Mouse (Mus musculus): ENCODE results near the gene Tbl3. TPM values are rescaled to one million over a fixed set of nuclear protein-coding genes. Genes with fewer than 3 reads are reported as not detected.

Gene Tbl3
- polyA plus RNA-seq, 1 experiment from 2014 or later: 59.9 TPM

DNA sequence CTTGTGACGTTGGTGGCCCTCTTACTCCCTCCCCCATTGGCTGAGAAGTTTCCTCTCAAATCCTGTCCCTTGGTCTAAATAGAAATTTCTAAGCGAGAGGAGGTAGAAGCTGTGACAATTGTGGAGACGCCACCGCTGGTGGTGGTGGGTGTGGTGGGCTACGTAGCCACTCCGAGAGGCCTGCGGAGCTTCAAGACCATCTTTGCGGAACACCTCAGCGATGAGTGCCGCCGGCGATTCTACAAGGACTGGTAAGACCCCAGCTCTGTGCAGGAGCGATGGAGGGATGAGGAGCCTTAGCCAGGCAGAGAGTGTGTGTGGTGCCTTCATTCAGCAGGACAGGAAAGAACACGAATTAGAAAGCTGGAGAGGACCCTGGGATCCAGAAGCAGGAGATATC, 23.3 kb upstream of the Tbl3 start:
- no peak overlapping the region for H3K27ac ChIP-seq (ENCODE audit: low read depth, low read length)
- no peak overlapping the region for H3K4me3 ChIP-seq (ENCODE audit: low read depth, low read length)
- H3K9me3 ChIP-seq (ENCODE audit: control insufficient read depth, low read length): no peaks in the 10 kb centered on the region
- H3K4me1 ChIP-seq (ENCODE audit: control insufficient read depth, insufficient read depth, low read length): 0 out of 2 replicates have a peak, but pooled peaks cover 1% of the 10 kb centered on the region
- H3K9ac ChIP-seq (replicated peaks; ENCODE audit: low read depth, low read length): no peak overlapping the region
- no peak for ATAC-seq (ENCODE audit: low read depth)
- no peaks in the 10 kb centered on the region for H3K27me3 ChIP-seq (ENCODE audit: control insufficient read depth, insufficient read depth, low read length)
- no peak overlapping the region for H3K4me2 ChIP-seq (ENCODE audit: low read depth, low read length)
- H3K36me3 ChIP-seq (ENCODE audit: control insufficient read depth, insufficient read depth, low read length): no peaks in the 10 kb centered on the region
- WGBS: 81% methylated on average over 14 of the region's 14 CpGs

DNA sequence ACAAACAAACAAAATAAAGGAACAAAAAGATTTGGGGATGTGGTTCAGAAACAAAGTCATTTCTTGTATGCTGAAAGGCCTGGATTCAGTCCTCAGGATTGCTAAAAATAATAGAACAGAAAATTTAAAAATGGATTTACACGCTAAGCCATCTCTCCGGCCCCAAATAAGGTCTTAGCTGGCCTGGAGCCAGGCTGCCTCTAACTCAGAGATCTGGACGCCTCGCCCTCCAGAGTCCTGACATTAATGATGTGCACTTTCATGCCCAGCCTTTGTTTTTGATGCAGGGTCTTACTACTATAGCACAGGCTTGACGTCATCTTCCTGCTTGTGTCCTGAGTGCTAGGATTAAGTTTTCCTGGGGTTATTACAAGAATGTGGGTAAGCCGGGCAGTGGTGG, 21.6 kb upstream of the Tbl3 start:
- H3K27ac ChIP-seq (ENCODE audit: low read depth, low read length): no peak overlapping the region
- 82% methylated on average over 6 of the region's 6 CpGs for WGBS
- H3K4me1 ChIP-seq (ENCODE audit: control insufficient read depth, insufficient read depth, low read length): no peaks in the 10 kb centered on the region
- H3K36me3 ChIP-seq (ENCODE audit: control insufficient read depth, insufficient read depth, low read length): no peaks in the 10 kb centered on the region
- no peak overlapping the region for H3K4me3 ChIP-seq (ENCODE audit: low read depth, low read length)
- H3K27me3 ChIP-seq (ENCODE audit: control insufficient read depth, insufficient read depth, low read length): no peaks in the 10 kb centered on the region
- H3K9ac ChIP-seq (replicated peaks; ENCODE audit: low read depth, low read length): no peak overlapping the region
- H3K4me2 ChIP-seq (ENCODE audit: low read depth, low read length): no peak overlapping the region
- no peak for ATAC-seq (ENCODE audit: low read depth)
- H3K9me3 ChIP-seq (ENCODE audit: control insufficient read depth, low read length): no peaks in the 10 kb centered on the region

DNA sequence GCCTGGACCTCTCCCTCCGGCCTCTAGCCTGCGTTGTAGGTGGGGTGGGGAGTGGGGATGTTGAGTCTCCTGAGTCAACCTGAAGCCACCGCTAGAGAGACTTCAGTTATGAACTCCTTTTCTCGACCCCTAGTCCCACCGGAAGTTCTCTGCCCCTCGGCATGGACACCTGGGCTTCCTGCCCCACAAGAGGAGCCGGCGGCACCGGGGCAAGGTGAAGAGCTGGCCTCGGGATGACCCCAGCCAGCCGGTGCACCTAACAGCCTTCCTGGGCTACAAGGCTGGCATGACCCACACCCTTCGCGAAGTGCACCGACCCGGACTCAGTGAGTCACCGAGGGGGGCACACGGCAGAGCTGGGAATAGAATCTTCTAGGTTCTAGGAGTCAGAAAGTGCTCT, 20.7 kb upstream of the Tbl3 start:
- Histone ChIP-seq H3K9me3 (ENCODE audit: control insufficient read depth, low read length) (no peaks in the 10 kb centered on the region), H3K27me3 (ENCODE audit: control insufficient read depth, insufficient read depth, low read length) (no peaks in the 10 kb centered on the region), H3K4me2 (ENCODE audit: low read depth, low read length) (no peak overlapping the region), H3K4me1 (ENCODE audit: control insufficient read depth, insufficient read depth, low read length) (peaks cover 5% of the 10 kb centered on the region), H3K36me3 (ENCODE audit: control insufficient read depth, insufficient read depth, low read length) (no peaks in the 10 kb centered on the region), H3K4me3 (ENCODE audit: low read depth, low read length) (no peak overlapping the region), H3K9ac (replicated peaks; ENCODE audit: low read depth, low read length) (no peak overlapping the region), H3K27ac (ENCODE audit: low read depth, low read length) (no peak overlapping the region)
- WGBS: 71% methylated on average over 17 of the region's 17 CpGs
- no peak for ATAC-seq (ENCODE audit: low read depth)

DNA sequence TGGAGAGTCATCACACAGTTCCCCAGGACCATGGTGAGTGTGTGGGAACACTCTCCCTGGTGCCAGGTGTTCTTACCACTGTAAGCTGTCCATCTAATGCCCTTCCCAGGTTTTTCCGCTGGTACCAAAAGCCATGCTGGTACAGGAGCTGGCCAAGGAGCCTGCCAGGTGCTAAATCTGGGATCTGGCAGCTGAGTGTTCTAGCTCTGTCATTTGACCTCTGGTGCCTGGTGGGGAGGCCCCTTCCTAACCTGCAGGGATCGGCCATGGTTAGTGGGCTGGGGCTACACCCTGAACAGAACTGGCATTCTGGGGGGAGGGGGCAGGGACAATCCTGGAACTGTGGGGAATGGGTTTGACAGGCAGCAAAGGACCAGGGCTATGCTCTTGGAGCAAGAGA, 20.2 kb upstream of the Tbl3 start, which contains the start of gene Rpl3l:
TSS of gene Rpl3l (plus strand) at position 203 of the 400 bp plus-strand sequence.
- no peak for ATAC-seq (ENCODE audit: low read depth)
- H3K27ac ChIP-seq (ENCODE audit: low read depth, low read length): no peak within 1 kb of the TSS
- no peaks in the 10 kb centered on the region for H3K9me3 ChIP-seq (ENCODE audit: control insufficient read depth, low read length)
- 81% methylated on average over 2 of the region's 2 CpGs for WGBS
- H3K27me3 ChIP-seq (ENCODE audit: control insufficient read depth, insufficient read depth, low read length): no peaks in the 10 kb centered on the region
- no peaks in the 10 kb centered on the region for H3K36me3 ChIP-seq (ENCODE audit: control insufficient read depth, insufficient read depth, low read length)
- peaks cover 11% of the 10 kb centered on the region for H3K4me1 ChIP-seq (ENCODE audit: control insufficient read depth, insufficient read depth, low read length)
- no peak within 1 kb of the TSS for H3K4me2 ChIP-seq (ENCODE audit: low read depth, low read length)
- H3K4me3 ChIP-seq (ENCODE audit: low read depth, low read length): no peak within 1 kb of the TSS
- no peak within 1 kb of the TSS for H3K9ac ChIP-seq (replicated peaks; ENCODE audit: low read depth, low read length)

DNA sequence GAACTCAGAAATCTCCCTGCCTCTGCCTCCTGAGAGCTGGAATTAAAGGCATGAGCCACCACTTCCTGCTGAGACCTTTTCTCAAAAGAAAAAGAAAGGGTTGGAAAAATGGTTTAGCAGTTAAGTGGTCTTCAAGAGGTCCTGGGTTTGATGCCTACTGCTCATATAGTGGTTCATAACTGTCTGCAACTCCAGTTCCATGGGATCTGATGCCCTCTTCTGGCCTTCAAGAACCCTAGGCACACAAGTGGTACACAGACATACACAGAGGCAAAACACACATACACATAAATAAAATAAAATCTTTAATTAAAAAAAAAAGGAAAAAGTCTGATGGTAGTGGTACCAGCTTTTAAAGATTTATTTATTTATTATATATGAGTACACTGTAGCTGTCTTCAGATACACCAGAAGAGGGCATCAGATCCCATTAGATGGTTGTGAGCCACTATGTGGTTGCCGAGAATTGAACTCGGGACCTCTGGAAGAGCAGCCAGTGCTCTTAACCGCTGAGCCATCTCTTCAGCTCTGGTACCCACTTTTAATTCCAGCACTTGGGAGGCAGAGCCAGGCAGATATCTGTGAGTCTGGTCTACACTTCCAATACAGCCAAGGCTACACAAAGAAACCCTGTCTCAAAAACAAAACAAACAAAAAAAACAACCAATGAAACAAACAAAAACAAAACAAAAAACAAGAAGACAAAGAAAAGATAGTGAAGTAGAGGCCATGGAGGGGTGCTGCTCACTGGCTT, 18.4 kb upstream of the Tbl3 start:
- Histone ChIP-seq H3K4me1 (ENCODE audit: control insufficient read depth, insufficient read depth, low read length) (peaks cover 24% of the 10 kb centered on the region), H3K27me3 (ENCODE audit: control insufficient read depth, insufficient read depth, low read length) (no peaks in the 10 kb centered on the region), H3K27ac (ENCODE audit: low read depth, low read length) (no peak overlapping the region), H3K36me3 (ENCODE audit: control insufficient read depth, insufficient read depth, low read length) (peaks cover 14% of the 10 kb centered on the region), H3K9ac (replicated peaks; ENCODE audit: low read depth, low read length) (no peak overlapping the region), H3K4me3 (ENCODE audit: low read depth, low read length) (no peak overlapping the region), H3K9me3 (ENCODE audit: control insufficient read depth, low read length) (no peaks in the 10 kb centered on the region), H3K4me2 (ENCODE audit: low read depth, low read length) (no peak overlapping the region)
- 74% methylated on average over 3 of the region's 3 CpGs for WGBS
- ATAC-seq (ENCODE audit: low read depth): no peak

DNA sequence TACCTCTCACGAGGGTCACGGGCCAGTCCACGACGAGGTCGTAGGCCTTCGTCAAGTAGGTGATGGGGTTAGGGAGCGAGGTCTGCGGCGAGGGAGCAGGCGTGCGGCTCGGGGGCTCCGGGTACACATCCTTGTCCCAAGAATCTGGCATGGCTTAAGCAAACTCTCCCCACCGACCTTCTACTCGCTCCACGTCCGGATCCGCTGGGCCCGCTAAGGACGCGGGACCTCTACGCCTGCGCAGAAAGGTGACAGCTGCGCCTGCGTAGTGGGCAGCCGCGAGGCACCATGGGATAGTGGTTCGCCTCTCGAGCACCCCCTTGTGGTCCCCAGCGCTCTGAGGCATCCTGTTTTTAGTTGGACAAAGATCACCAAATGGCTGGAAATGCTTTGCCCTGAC, 16.7 kb upstream of the Tbl3 start, which contains the start of gene Ndufb10:
TSS of gene Ndufb10 (minus strand) at position 295 of the 400 bp plus-strand sequence.
- H3K9me3 ChIP-seq (ENCODE audit: control insufficient read depth, low read length): no peaks in the 10 kb centered on the region
- peak within 1 kb of the TSS; percentile 81 for H3K27ac ChIP-seq (ENCODE audit: low read depth, low read length)
- peak within 1 kb of the TSS; percentile 86 for H3K9ac ChIP-seq (replicated peaks; ENCODE audit: low read depth, low read length)
- peak within 1 kb of the TSS; percentile 76 for H3K4me3 ChIP-seq (ENCODE audit: low read depth, low read length)
- ATAC-seq (ENCODE audit: low read depth): peak; percentile 62
- peaks cover 24% of the 10 kb centered on the region for H3K4me1 ChIP-seq (ENCODE audit: control insufficient read depth, insufficient read depth, low read length)
- H3K27me3 ChIP-seq (ENCODE audit: control insufficient read depth, insufficient read depth, low read length): no peaks in the 10 kb centered on the region
- 0% methylated on average over 30 of the region's 30 CpGs for WGBS
- peaks cover 14% of the 10 kb centered on the region for H3K36me3 ChIP-seq (ENCODE audit: control insufficient read depth, insufficient read depth, low read length)
- peak within 1 kb of the TSS; percentile 81 for H3K4me2 ChIP-seq (ENCODE audit: low read depth, low read length)

DNA sequence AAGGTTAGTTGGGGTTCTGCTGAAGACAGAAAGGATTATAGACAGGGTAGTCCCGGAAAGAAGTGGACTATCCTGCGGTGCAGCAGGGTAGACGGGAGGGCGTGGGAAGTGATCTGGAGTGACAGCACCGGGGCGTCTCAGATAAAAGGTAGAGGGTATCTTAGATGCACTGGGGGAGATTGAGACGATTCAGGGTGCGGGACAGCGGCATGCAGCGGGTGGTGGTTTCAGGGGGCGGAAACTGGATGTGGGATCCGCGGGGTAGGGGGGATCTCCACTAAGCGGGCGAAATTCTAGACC, 16.4 kb upstream of the Tbl3 start:
- Histone ChIP-seq H3K9me3 (ENCODE audit: control insufficient read depth, low read length) (no peaks in the 10 kb centered on the region), H3K27me3 (ENCODE audit: control insufficient read depth, insufficient read depth, low read length) (no peaks in the 10 kb centered on the region), H3K9ac (replicated peaks; ENCODE audit: low read depth, low read length) (peak overlapping the region; percentile 86), H3K4me3 (ENCODE audit: low read depth, low read length) (peak overlapping the region; percentile 76), H3K36me3 (ENCODE audit: control insufficient read depth, insufficient read depth, low read length) (peaks cover 14% of the 10 kb centered on the region), H3K27ac (ENCODE audit: low read depth, low read length) (peak overlapping the region; percentile 81), H3K4me1 (ENCODE audit: control insufficient read depth, insufficient read depth, low read length) (peaks cover 26% of the 10 kb centered on the region), H3K4me2 (ENCODE audit: low read depth, low read length) (peak overlapping the region; percentile 81)
- WGBS: under 1% methylated on average over 15 of the region's 15 CpGs
- ATAC-seq (ENCODE audit: low read depth): peak; percentile 2; the same call in 1 of the 2 replicates

DNA sequence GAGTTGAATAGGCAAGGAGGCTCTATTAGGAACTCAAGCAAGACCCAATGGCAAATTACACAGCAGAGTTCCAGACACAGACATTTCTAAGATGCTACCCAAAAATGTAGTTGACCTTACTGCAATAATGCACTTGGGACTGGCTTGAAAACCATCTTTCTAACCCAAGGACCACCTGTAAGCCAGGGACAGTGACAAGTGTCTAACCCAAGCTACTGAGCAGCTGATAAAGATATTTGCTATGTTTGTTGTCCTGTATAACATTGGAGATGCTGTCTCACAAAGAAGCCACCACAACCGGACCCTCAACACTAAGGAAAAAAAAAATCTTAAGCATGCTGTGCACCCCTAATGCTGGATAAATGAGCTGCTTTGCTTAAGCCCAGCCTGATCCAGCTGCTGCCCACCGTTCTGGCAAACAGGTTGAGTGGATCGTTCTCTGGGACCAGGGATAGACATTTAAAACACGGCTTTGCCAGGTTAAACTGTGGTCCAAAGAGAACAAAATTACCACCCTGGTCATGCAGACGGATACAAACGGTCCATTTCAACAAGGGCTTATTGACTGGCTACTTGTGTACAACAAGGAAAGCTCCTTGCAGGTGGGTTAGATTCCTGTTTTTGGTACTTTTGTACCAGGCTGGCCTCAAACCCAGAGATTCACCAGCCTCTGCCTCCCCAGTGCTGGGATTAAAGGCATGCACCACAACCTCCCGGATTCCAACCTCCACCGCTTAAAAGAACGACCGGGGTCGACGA, 15.8 kb upstream of the Tbl3 start:
- no peak for ATAC-seq (ENCODE audit: low read depth)
- Histone ChIP-seq H3K9ac (replicated peaks; ENCODE audit: low read depth, low read length) (peak overlapping the region; percentile 86), H3K27ac (ENCODE audit: low read depth, low read length) (no peak overlapping the region), H3K4me3 (ENCODE audit: low read depth, low read length) (peak overlapping the region; percentile 76), H3K36me3 (ENCODE audit: control insufficient read depth, insufficient read depth, low read length) (peaks cover 14% of the 10 kb centered on the region), H3K27me3 (ENCODE audit: control insufficient read depth, insufficient read depth, low read length) (no peaks in the 10 kb centered on the region), H3K9me3 (ENCODE audit: control insufficient read depth, low read length) (no peaks in the 10 kb centered on the region), H3K4me1 (ENCODE audit: control insufficient read depth, insufficient read depth, low read length) (peaks cover 28% of the 10 kb centered on the region), H3K4me2 (ENCODE audit: low read depth, low read length) (peak overlapping the region; percentile 81)
- 3% methylated on average over 12 of the region's 12 CpGs for WGBS
